Mouse (Mus musculus) myocyte (in vitro differentiated cells): Measurements from ENCODE around the gene Mknk1.

Experiments
- CEBPB ChIP-seq: IDR thresholded peaks from 2 replicates; pipeline ENCODE4 v1.6.1; 2011; ENCODE audit warnings: mild to moderate bottlenecking, moderate library complexity; ENCODE audit not compliant: poor library complexity, insufficient read depth, severe bottlenecking
- E2F4 ChIP-seq: IDR thresholded peaks from one replicate; pipeline ENCODE4 v1.6.1; 2011; ENCODE audit warnings: mild to moderate bottlenecking, control low read depth, moderate library complexity; ENCODE audit not compliant: insufficient read depth
- MAX ChIP-seq: IDR thresholded peaks from one replicate; pipeline ENCODE4 v1.6.1; 2011; ENCODE audit warnings: low read depth, mild to moderate bottlenecking, control low read depth
- MYOD1 ChIP-seq, 3 experiments: IDR thresholded peaks; one replicate each; pipeline ENCODE4 v1.6.1; 2011; ENCODE audit warnings: control low read depth in 2 of 3, low read depth in 2 of 3, mild to moderate bottlenecking in 2 of 3, moderate library complexity in 1 of 3; ENCODE audit not compliant: insufficient read length in 2 of 3, control insufficient read depth in 1 of 3
- MYOG ChIP-seq, 3 experiments: IDR thresholded peaks; one replicate each; pipeline ENCODE4 v1.6.1; 2011; ENCODE audit warnings: control low read depth in 2 of 3, low read depth in 2 of 3, mild to moderate bottlenecking in 2 of 3; ENCODE audit not compliant: insufficient read length in 2 of 3, control insufficient read depth in 1 of 3, insufficient read depth in 1 of 3
- POLR2A ChIP-seq: IDR thresholded peaks from one replicate; pipeline ENCODE4 v1.6.1; 2011; ENCODE audit warnings: low read depth, mild to moderate bottlenecking, control low read depth, moderate library complexity; ENCODE audit not compliant: insufficient read length
- POLR2AphosphoS2 ChIP-seq: IDR thresholded peaks from one replicate; pipeline ENCODE4 v1.6.1; 2011; ENCODE audit warnings: low read depth, control low read depth; ENCODE audit not compliant: insufficient read length
- REST ChIP-seq: IDR thresholded peaks from one replicate; pipeline ENCODE4 v1.6.1; 2011; ENCODE audit warnings: mild to moderate bottlenecking, control low read depth, moderate library complexity; ENCODE audit not compliant: insufficient read depth, insufficient read length
- SRF ChIP-seq: IDR thresholded peaks from one replicate; pipeline ENCODE4 v1.6.1; 2011; ENCODE audit warnings: low read depth; ENCODE audit not compliant: control insufficient read depth, insufficient read length
- TCF12 ChIP-seq: IDR thresholded peaks from one replicate; pipeline ENCODE4 v1.6.1; 2011; ENCODE audit warnings: mild to moderate bottlenecking, control low read depth; ENCODE audit not compliant: poor library complexity, insufficient read depth, severe bottlenecking
- TCF3 ChIP-seq: IDR thresholded peaks from one replicate; pipeline ENCODE4 v1.6.1; 2011; ENCODE audit warnings: low read depth, control low read depth; ENCODE audit not compliant: insufficient read length
- USF1 ChIP-seq: IDR thresholded peaks from one replicate; pipeline ENCODE4 v1.6.1; 2011; ENCODE audit warnings: low read depth, mild to moderate bottlenecking, control low read depth, moderate library complexity

DNA sequence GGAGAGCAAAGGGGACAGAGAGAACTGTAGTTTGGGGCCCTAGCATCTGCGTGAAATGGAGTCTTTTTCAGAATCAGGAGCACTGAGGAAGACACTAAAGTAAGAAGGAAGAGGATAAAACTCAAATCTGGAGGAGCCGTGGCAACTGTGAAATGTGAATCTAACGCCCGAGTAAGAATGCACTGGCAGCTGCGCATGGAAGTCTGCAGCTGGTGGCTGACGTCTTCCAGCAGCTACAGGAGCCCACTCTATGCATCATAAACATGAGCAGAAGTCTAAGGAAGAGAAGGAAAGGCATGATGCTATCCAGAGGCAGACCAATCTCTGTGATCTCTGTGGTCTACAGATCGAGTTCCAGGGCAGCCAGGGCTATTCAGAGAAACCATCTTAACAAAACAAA is 88.6 kb downstream of the Mknk1 start:
- no peak for TF ChIP-seq E2F4
- TF ChIP-seq TCF12 = no peak
- TF ChIP-seq POLR2A = no peak
- TF ChIP-seq POLR2AphosphoS2 = no peak
- TF ChIP-seq MYOD1 (IDR thresholded peaks at IDR 0.05; ENCODE audit: control insufficient read depth in 1 of 3, insufficient read length in 2 of 3, low read depth in 2 of 3) = peak in 2 of 3 experiments; percentile 49 to 65
- no peak for TF ChIP-seq MYOG (IDR thresholded peaks at IDR 0.05; ENCODE audit: control insufficient read depth in 1 of 3, insufficient read depth in 1 of 3, insufficient read length in 2 of 3, low read depth in 2 of 3)
- no peak for TF ChIP-seq SRF
- TF ChIP-seq USF1 = no peak
- no peak for TF ChIP-seq CEBPB
- TF ChIP-seq MAX = no peak
- TF ChIP-seq TCF3 = no peak
- TF ChIP-seq REST = no peak
